Mouse (Mus musculus) layer of hippocampus, adult 8-10 months (tissue): Measurements from ENCODE around the gene Tnn. TPM values are rescaled to one million over a fixed set of nuclear protein-coding genes. Genes with fewer than 3 reads are reported as not detected.

Experiments used
- DNase-seq, 2 experiments: peaks; one replicate each; pipeline ENCODE4 v3.0.0; 2022; ENCODE audit warnings: low spot score in 2 of 2
- total RNA-seq, 4 experiments: library from RNA; stranded (reverse); gene quantifications; 2 replicates each; pipeline ENCODE4 v1.2.4; 2022

The Tnn gene
- total RNA-seq, 4 experiments from 2014 or later: 0.07 to 0.16 (median 0.11) TPM

GRCm38 (mm10) chr1:160082647-160083046 is 70.7 kb downstream of the Tnn start:
- DNase-seq: no peak

GRCm38 (mm10) chr1:160080800-160081436 is 72.5 kb downstream of the Tnn start:
- peak; percentile 35 to 85 for DNase-seq

GRCm38 (mm10) chr1:160078882-160079661 is 74.3 kb downstream of the Tnn start:
- no peak for DNase-seq

- no peak for DNase-seq
Measured at GRCm38 (mm10) chr1:160064547-160065144, 88.7 kb downstream of the Tnn start.

DNA sequence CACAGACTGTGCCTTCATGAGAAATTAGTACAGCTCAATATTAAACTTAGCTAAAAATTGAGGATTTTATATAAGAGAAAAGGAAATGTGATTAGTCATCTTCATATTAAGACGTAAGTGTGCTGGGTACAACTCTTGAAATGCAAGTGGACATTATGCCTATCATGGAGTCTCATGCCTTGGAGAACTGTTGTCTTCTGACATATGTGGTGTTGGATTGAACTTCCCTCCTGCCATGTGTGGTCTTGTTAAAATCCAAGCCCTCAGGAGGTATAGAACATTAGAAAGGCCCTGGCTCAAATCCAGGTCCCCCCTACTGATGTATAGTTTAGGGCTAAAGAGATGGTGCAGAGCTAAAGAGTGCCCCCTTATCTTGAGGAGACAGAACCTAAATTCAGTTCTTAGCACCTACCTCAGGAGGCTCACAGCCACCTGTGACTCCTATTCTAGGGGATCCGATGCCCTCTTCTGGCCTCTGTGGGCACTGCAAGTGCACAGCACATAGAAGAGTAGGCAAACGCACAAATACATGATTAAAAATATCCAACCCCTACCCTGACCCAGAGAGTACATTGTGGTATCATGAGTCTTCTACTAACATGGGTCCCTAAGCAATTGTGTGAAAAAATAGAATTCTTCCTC is 91.5 kb downstream of the Tnn start:
- no peak for DNase-seq

DNA sequence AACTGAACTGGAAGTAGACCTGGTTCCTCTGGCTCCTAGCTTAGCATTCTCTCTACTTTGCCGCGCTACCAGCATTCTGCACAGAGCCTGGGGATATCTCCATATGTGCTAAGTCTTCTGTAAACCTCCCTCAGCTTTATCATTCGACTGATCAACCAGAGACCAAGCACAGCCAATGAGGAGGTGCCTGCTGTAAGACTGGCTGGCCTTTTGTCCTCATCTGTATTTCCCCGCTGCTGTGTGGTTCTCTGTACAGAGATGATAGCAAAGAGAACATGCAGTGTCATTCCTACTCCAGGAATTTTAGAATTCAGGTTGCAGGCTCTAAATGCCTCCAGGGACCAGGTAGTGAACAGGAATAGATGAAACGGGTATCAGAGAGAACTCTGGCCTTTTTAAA is 92.1 kb downstream of the Tnn start:
- DNase-seq: no peak

DNA sequence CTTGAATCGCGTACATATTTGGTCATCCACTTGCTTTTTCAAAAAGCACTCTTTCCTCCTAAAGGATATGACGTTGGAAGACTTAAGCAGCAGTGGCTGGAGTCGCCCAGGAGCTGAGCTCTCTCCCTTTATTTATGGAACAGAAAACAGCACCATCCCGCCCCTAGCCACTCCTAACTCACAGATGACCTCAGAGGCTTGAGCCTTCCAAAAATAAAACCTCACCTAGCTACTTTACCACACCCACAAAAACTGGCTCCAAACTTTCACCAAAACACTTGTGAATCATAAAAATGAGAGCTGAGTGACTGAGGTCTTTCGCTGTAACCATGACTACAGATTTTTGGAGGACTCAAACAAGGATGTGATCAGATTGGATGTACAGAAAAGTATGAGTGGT is 92.8 kb downstream of the Tnn start:
- DNase-seq: no peak

- DNase-seq: no peak
Measured at GRCm38 (mm10) chr1:160059908-160060307, 93.5 kb downstream of the Tnn start.

- no peak for DNase-seq
Measured at GRCm38 (mm10) chr1:160057657-160058056, 95.7 kb downstream of the Tnn start.

- DNase-seq: no peak
Measured at GRCm38 (mm10) chr1:160054366-160055078, 98.9 kb downstream of the Tnn start.

GRCm38 (mm10) chr1:160053510-160054305 is 99.7 kb downstream of the Tnn start:
- DNase-seq: no peak

DNA sequence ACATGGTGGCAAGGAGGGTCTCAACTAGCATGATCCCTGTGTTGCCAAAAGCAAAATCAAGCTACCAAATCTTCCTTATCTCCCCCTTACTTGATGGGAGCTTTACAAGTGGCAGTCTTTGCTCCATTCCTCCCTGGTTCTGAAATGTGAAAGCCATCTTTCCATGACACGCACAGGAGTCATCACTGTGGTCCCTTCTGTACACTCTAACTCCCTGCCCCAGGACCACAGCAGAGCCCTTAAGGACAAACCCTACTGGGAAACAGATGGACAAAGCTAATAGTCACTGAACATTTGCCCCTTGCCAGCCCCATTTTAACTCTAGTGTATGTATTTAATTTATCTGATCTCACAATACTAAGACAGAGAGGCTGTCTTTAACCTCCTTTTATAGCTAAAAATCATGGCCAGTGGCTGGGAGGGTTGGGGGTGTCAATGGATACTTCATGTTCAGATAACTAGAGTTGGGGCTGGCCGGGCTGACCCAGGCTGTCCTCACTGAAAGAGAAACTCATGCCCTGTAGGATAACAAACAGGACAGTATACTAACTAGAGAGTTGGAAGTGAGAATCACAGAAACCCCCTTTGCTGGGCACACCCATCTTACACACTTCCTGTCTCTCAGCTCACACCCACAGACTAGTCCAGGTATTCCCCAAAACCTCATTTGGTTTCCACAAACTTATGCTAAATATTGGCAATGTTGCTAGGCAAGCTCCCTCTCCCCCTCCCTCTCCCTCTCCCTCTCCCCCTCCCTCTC is 100.6 kb downstream of the Tnn start:
- no peak for DNase-seq

- no peak for DNase-seq
Measured at GRCm38 (mm10) chr1:160050898-160051297, 102.5 kb downstream of the Tnn start.

DNA sequence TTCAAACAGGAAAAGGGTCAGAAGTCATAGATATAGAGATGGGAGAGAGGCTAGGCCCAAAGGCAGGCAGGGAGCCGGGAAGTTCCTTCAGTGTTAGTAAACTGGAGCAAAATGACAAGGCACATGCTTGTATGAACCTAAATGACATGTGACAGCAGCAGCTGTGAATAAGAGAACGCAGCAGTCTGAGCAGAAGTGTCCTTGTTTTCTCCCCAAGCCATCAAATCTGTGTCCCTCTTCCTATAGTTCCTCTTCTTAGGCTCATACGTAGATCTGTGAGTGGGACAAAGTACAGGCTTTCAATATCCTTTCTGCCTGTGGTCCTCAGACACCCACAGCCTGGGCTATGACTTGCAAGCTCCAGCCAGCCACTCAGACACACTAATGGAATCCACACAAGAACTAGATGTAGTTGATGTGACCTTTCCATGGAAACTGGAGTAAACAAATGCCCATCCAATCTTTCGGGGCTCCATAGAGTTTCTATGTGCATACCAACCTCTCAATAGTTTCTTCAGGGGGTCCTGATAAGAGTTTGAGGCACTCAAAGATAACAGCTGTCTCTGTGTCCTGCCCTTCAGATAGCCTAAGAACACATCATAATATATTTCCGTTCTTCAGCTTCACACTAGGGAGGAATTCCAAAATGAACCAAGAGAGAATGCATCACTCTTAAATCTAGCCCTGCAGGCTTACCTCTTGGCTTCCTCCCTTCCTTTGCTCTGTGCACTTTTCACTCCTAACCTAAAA is 104.1 kb downstream of the Tnn start:
- DNase-seq: no peak

GRCm38 (mm10) chr1:160047481-160047931 is 105.9 kb downstream of the Tnn start:
- no peak for DNase-seq

DNA sequence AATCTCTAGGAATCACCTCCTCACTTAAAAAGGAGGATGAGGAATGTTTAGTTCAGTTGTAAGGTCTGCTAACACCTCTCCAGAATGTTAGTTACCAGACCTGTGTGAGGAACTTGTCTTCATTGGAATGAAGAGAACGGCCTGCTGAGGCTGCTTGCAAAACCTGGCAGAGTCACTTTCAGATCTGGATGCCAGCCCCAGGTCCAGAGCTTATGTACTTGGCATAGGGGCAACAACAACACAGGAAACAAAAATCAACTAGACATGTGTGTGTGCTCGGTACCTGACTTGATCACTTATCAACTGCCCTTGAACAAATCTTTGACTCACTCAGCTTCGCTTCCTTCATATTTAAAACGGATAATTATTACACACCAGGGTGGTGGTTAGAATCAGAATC is 106.6 kb downstream of the Tnn start:
- DNase-seq: no peak

GRCm38 (mm10) chr1:160045971-160046370 is 107.4 kb downstream of the Tnn start:
- no peak for DNase-seq

DNA sequence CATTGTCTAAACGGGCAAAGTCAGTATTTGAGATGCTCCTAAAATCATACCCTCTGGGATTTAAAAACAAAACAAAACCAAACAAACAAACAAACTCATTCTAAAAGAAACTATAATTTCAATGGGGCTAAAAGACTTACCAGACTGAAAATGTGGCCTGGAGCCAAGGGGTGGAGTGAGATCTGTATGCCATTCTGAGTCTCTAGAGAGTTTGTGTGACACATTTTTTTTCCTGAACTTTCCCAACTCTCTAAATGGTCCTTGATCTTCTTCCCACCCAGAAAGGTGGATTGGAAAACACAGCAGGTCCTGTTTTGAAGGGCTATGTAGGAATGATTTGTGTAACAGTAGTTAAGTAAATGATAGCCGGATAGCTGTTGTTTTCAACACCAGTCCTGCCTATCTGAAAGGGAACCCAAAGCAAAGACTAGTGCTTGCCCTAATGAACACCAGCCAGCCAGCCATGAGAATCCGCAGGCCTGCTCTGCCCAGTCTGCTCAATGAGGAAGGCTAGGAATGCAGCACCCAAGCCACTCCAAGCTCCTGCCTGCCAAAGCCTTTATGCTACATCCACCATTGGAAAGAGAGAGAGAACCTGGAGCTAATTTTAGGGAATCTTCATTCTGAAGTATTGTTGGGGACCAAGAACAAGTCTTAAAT is 108.2 kb downstream of the Tnn start:
- DNase-seq: no peak
